Mouse (Mus musculus) embryo, embryonic 9.5 days (tissue): ENCODE measurements around the gene Ier5.

Source experiments
- DNase-seq: peaks from one replicate; pipeline ENCODE4 v3.0.0-alpha.2; 2017; ENCODE audit errors: extremely low spot score

Ier5 gene

DNA sequence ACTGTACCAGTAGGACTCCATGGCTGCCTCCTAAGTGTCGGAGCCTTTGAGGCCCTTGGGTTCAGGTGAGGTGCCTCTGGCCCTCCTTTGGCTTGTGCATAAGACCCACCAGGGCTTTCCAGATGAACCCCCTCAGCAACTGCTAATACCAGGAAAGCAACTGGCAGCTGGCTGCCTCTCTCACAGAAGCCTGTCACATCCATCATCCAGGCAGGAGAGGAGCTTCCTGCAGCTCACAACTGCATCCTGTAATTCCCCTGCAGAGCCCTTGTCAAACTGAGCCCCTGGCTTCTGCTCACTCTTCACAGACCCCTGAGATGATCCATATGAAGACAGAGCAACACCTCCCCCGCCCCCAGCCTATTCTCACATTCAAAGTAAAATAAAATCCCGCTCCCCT is 21.8 kb downstream of the Ier5 start:
- DNase-seq: no peak

- no peak for DNase-seq
Observed at GRCm38 (mm10) chr1:155075856-155076255, 23.6 kb downstream of the Ier5 start.

GRCm38 (mm10) chr1:155074856-155075255 is 24.6 kb downstream of the Ier5 start:
- no peak for DNase-seq

- DNase-seq: no peak
Observed at GRCm38 (mm10) chr1:155073905-155074304, 25.5 kb downstream of the Ier5 start.

- no peak for DNase-seq
Observed at GRCm38 (mm10) chr1:155073133-155073532, 26.3 kb downstream of the Ier5 start.

DNA sequence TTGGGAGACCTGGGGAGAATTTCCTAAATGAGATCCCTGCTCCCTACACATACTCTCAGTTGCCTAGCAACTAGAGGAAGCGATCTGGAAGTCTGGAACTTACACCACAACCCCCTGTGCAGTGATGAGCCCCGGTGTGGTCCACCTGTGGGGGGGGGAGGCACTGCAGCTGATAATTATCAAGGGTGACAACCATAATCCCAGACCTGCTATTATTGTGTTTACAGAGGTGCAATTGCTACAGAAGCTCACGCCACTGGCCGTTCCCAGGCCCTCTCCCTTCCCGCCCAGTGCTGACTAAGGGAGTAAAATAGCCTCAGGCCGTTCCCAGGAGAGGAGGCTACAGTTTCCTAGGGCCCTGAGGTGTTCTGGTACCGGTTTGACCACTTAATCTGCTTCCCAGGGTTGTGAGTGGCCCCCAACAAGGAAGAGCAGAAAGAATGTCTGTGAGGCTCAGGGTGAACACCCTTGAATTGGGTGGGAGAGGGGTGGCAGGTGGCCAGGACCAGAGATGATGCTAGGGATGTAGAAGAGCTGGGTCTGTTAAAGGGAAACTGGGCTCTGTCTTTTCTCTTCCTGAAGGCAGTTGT is 28.1 kb downstream of the Ier5 start:
- peak; percentile 17 for DNase-seq

GRCm38 (mm10) chr1:155070561-155071286 is 28.7 kb downstream of the Ier5 start:
- DNase-seq: no peak

GRCm38 (mm10) chr1:155069696-155070095 is 29.7 kb downstream of the Ier5 start:
- DNase-seq: no peak

DNA sequence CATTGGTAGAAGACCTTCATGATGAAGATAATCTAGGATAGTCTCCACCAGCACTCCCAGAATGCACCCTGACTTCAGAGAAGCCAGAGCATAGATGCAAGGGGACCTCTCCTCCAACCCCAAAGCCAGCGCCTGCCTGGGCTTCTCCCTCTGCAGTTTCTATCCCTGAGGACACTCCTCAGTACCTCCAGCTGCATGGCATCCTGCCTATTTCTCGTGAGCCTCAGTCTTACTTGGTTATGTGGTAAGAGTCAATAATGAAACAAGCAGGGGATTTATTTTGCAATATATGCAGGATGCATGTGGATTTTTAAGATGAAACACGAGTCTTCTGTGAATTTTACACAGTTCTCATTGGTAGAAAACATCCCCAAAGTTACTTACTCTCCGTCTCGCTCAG is 33.2 kb downstream of the Ier5 start:
- no peak for DNase-seq

DNA sequence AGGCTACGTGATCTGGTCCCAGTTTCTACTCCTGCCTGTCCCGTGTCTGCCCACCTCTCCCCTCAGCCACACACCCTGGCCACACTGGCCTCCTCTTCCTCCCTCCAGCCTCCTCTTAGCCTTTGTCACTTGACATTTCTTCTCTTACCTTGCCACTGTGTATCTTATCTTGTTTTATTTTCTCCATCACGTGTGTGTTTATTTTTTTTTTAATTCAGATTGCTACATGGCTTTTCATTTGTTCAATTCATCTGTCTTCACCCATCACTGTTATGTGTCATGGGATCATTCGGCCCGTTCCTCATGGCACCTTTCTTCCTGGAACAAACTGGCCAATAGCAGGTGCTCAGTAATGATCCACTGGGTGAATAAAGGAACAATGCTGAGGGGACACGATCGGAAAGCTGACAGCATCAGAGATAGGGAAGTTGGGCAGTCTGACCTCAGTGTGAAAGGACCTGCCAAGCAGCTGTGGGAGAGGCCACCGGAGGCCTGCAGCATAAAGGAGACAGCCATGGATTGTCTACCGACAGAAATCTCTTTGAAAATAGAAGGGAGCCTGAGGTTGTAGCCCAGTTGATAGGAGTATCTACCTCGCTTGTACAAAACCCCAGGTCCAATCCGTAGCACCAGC is 34.3 kb downstream of the Ier5 start:
- DNase-seq: no peak

DNA sequence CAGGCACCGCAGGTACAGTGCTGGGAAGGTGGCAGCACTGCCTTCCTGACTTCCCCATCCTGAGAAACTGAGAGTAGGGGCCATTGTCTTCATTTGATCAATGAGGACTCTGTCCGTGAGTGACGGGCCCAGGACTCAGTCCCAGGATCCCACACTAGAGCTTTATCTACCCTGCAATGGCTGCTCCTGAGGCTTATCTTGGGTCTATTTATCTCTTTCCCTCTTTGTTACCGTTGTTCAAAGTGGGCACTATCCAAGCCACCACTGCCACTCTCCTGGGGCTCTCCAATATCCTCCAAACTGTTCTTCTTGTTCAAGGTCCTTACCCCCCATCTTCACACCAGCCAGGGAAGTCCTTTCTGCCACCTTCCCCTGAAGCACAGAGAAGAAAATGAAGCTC is 34.8 kb downstream of the Ier5 start:
- DNase-seq: no peak

DNA sequence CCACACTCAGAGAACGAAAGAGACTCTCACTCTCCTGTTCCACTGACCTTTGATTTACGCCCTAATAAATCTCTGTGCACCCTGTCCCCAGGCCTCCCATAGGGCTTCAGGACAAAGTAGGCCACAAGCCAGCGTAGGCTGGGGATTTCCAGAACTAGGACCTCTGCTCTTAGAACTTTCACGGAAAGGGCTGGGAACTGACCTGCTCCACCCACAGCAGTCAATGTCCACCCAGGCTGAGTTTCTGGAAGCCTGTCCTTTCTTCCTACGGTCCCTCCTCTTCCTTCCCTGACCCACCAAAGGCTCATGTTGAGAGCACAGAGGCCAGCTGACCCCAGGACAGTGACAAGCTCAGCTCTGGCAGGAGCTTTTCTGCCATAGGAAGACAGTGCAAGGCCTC is 35.3 kb downstream of the Ier5 start:
- DNase-seq: no peak

DNA sequence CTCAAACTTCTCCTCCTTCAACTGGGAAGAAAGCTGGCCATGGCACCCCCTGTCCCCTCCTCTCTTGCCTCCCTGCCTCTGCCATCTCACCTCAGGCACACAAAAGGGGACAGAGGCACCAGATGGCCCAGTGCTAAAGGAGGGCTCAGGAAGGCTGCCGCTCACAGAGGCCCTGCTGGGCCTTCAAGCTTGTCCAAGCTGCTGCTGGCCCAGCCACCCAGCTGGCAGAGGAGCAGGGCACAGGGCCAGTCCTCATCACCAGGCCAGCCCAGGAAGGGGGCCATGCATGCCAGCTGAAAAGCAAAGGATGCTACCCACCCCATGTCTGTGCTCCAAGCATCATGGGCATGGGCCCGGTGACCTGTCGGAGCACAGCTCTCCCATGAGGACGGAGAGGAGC is 36.5 kb downstream of the Ier5 start:
- DNase-seq: no peak

GRCm38 (mm10) chr1:155062057-155062456 is 37.4 kb downstream of the Ier5 start:
- no peak for DNase-seq

GRCm38 (mm10) chr1:155060832-155061801 is 38.3 kb downstream of the Ier5 start:
- DNase-seq: no peak

- DNase-seq: no peak
Observed at GRCm38 (mm10) chr1:155060261-155060660, 39.2 kb downstream of the Ier5 start.

- DNase-seq: no peak
Observed at GRCm38 (mm10) chr1:155059505-155059904, 39.9 kb downstream of the Ier5 start.

DNA sequence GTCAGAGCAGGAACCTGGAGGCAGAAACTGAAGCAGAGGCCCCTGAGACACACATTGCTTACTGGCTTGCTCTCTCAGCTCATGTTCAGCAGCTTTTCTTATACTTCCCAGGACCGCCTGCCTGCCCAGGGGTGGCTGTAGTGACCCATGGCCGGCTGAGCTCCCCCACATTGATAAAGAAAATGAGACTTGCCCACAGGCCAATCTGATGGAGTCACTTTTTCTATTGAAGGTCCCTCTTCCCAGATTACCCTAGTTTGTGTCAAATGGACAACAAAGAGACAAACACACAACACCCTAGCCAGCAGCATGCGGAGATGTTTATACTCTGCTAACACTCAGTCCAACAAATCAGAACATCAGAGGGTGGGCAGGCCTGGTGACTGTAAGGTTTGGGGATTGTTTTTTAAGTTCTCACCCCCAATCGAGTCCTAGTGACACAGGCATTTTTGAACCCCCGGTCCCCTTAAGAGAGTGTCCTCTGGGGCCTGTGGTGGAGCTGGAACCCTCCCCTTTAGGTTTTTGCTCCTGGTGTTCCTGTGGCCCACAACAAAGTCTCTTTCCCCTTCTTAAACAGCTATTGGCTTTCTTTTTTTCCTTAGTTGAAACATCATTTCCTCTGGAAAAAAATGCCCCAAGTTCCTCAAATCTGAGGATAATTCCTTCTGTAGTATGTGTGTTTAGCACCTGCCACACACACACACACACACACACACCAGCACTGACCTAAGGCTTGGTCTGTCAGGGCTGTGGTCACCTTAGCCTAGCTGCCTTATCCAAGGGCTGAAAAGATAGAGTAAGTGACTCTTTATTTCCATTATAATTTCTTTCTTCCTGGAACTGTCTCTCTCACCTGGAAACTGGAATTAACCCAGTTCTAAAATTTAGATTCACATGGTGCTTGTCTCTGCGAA is 41.1 kb downstream of the Ier5 start:
- no peak for DNase-seq

DNA sequence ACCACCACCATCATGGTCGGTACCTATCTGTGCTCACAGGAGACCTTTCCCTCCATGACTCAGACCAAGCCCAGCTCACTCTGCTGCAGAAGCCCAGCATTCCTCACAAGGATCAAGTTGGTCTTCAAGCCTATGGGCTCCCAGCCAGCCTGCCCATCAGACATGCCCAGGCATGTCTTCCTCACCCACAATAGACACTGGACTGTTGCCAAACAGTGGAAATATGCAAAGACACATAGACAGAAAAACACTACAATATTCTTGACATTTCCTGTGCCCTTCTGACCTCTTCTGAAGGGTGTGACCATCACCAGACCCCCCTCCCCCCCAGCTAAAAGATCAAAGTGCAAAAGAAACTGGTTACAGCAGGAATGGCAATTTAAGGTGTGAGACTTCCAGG is 43.3 kb downstream of the Ier5 start:
- DNase-seq: no peak

DNA sequence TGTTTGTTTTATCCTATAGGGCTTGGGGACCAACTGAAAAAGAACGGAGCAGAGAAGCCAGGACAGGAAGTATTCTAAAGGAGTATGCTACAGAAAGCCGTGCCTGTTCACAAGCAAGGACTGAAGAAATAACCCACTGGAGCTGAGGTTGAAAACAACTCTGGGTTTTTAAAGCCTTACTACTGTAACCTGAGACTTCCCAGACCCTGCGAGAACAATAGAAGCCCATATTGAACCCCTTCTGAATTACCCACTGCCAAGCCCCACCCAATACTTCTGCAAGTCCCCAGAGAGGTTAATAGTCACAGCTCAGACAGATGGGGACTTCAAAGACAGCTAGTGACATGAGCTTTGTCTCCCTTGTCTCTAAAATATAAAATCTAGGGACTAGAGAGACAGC is 44.4 kb downstream of the Ier5 start:
- no peak for DNase-seq

- DNase-seq: no peak
Observed at GRCm38 (mm10) chr1:155054366-155054965, 45.0 kb downstream of the Ier5 start.
